Mouse (Mus musculus): ENCODE results near the gene Smco4. TPM values are rescaled to one million over a fixed set of nuclear protein-coding genes. Genes with fewer than 3 reads are reported as not detected.
A peak's percentile ranks its signal among the peaks of the same experiment; 100 is the strongest.

Smco4 gene
- polyA plus RNA-seq (2015; fragmentation: Nextera tagmentation; extraction: Ambion mirVana), result 0.54 and 0.81 TPM in 2 replicates

GRCm38 (mm10) chr9:15493235-15493924, at the start of gene Smco4:
Smco4 (plus strand) TSS chr9:15493432.
- Histone ChIP-seq H3K4me2 (ENCODE audit: low read length) (peak within 1 kb of the TSS; percentile 71), H3K9ac (ENCODE audit: low read depth, low read length) (peak within 1 kb of the TSS; percentile 83), H3K36me3 (ENCODE audit: control insufficient read depth, insufficient read depth, low read length) (no peaks in the 10 kb centered on the region), H3K4me1 (ENCODE audit: control insufficient read depth, insufficient read depth, low read length) (peaks cover 13% of the 10 kb centered on the region), H3K9me3 (replicated peaks; ENCODE audit: control insufficient read depth, low read length, poor library complexity, severe bottlenecking) (no peaks in the 10 kb centered on the region), H3K27ac (ENCODE audit: low read length) (peak within 1 kb of the TSS; percentile 40), H3K27me3 (ENCODE audit: control insufficient read depth, insufficient read depth, low read depth, low read length) (no peaks in the 10 kb centered on the region; the same call in 1 of the 2 replicates), H3K4me3 (ENCODE audit: low read depth, low read length) (peak within 1 kb of the TSS; percentile 89)
- under 1% methylated on average over 52 of the region's 101 CpGs for WGBS
- ATAC-seq, result peak; percentile 92

- WGBS, result 83% methylated on average over 2 of the region's 2 CpGs
- H3K4me3 ChIP-seq (ENCODE audit: low read depth, low read length), result no peak overlapping the region
- no peak overlapping the region for H3K4me2 ChIP-seq (ENCODE audit: low read length)
- no peaks in the 10 kb centered on the region for H3K9me3 ChIP-seq (replicated peaks; ENCODE audit: control insufficient read depth, low read length, poor library complexity, severe bottlenecking)
- H3K4me1 ChIP-seq (ENCODE audit: control insufficient read depth, insufficient read depth, low read length), result peaks cover 2% of the 10 kb centered on the region; the same call in 1 of the 2 replicates
- H3K36me3 ChIP-seq (ENCODE audit: control insufficient read depth, insufficient read depth, low read length), result no peaks in the 10 kb centered on the region
- no peak overlapping the region for H3K27ac ChIP-seq (ENCODE audit: low read length)
- H3K9ac ChIP-seq (ENCODE audit: low read depth, low read length), result no peak overlapping the region
- H3K27me3 ChIP-seq (ENCODE audit: control insufficient read depth, insufficient read depth, low read depth, low read length), result no peaks in the 10 kb centered on the region
- no peak for ATAC-seq
Observed at GRCm38 (mm10) chr9:15447397-15447796, 45.8 kb upstream of the Smco4 start.

GRCm38 (mm10) chr9:15450921-15451320, 42.3 kb upstream of the Smco4 start:
- Histone ChIP-seq H3K4me2 (ENCODE audit: low read length) (no peak overlapping the region), H3K9me3 (replicated peaks; ENCODE audit: control insufficient read depth, low read length, poor library complexity, severe bottlenecking) (no peaks in the 10 kb centered on the region), H3K4me1 (ENCODE audit: control insufficient read depth, insufficient read depth, low read length) (peaks cover 2% of the 10 kb centered on the region; the same call in 1 of the 2 replicates), H3K36me3 (ENCODE audit: control insufficient read depth, insufficient read depth, low read length) (no peaks in the 10 kb centered on the region), H3K27ac (ENCODE audit: low read length) (no peak overlapping the region), H3K4me3 (ENCODE audit: low read depth, low read length) (no peak overlapping the region), H3K9ac (ENCODE audit: low read depth, low read length) (no peak overlapping the region), H3K27me3 (ENCODE audit: control insufficient read depth, insufficient read depth, low read depth, low read length) (no peaks in the 10 kb centered on the region)
- peak; percentile 77 for ATAC-seq
- WGBS, result 31% methylated on average over 5 of the region's 5 CpGs

- no peak for ATAC-seq
- Histone ChIP-seq H3K27me3 (ENCODE audit: control insufficient read depth, insufficient read depth, low read depth, low read length) (no peaks in the 10 kb centered on the region), H3K36me3 (ENCODE audit: control insufficient read depth, insufficient read depth, low read length) (no peaks in the 10 kb centered on the region), H3K4me2 (ENCODE audit: low read length) (no peak overlapping the region), H3K9ac (ENCODE audit: low read depth, low read length) (no peak overlapping the region), H3K4me1 (ENCODE audit: control insufficient read depth, insufficient read depth, low read length) (no peaks in the 10 kb centered on the region), H3K9me3 (replicated peaks; ENCODE audit: control insufficient read depth, low read length, poor library complexity, severe bottlenecking) (no peaks in the 10 kb centered on the region), H3K4me3 (ENCODE audit: low read depth, low read length) (no peak overlapping the region), H3K27ac (ENCODE audit: low read length) (no peak overlapping the region)
- 60% methylated on average over 4 of the region's 4 CpGs for WGBS
Observed at GRCm38 (mm10) chr9:15472256-15472655, 21.0 kb upstream of the Smco4 start.

GRCm38 (mm10) chr9:15473206-15473605, 20.0 kb upstream of the Smco4 start:
- H3K4me2 ChIP-seq (ENCODE audit: low read length), result no peak overlapping the region
- no peak overlapping the region for H3K4me3 ChIP-seq (ENCODE audit: low read depth, low read length)
- H3K36me3 ChIP-seq (ENCODE audit: control insufficient read depth, insufficient read depth, low read length), result no peaks in the 10 kb centered on the region
- WGBS, result 100% methylated on average over 1 of the region's 1 CpGs
- no peaks in the 10 kb centered on the region for H3K9me3 ChIP-seq (replicated peaks; ENCODE audit: control insufficient read depth, low read length, poor library complexity, severe bottlenecking)
- H3K9ac ChIP-seq (ENCODE audit: low read depth, low read length), result no peak overlapping the region
- H3K4me1 ChIP-seq (ENCODE audit: control insufficient read depth, insufficient read depth, low read length), result no peaks in the 10 kb centered on the region
- H3K27ac ChIP-seq (ENCODE audit: low read length), result no peak overlapping the region
- no peak for ATAC-seq
- no peaks in the 10 kb centered on the region for H3K27me3 ChIP-seq (ENCODE audit: control insufficient read depth, insufficient read depth, low read depth, low read length)

GRCm38 (mm10) chr9:15477556-15477955, 15.7 kb upstream of the Smco4 start:
- no peak overlapping the region for H3K4me3 ChIP-seq (ENCODE audit: low read depth, low read length)

GRCm38 (mm10) chr9:15487682-15488424, 5.4 kb upstream of the Smco4 start:
- ATAC-seq, result no peak
- 68% methylated on average over 2 of the region's 2 CpGs for WGBS
- no peak overlapping the region for H3K27ac ChIP-seq (ENCODE audit: low read length)

More at GRCm38 (mm10) chr9:15477556-15477955, 15.7 kb upstream of the Smco4 start:
- WGBS, result 89% methylated on average over 10 of the region's 10 CpGs
- no peak for ATAC-seq
- H3K4me2 ChIP-seq (ENCODE audit: low read length), result no peak overlapping the region
- no peaks in the 10 kb centered on the region for H3K27me3 ChIP-seq (ENCODE audit: control insufficient read depth, insufficient read depth, low read depth, low read length)
- no peaks in the 10 kb centered on the region for H3K9me3 ChIP-seq (replicated peaks; ENCODE audit: control insufficient read depth, low read length, poor library complexity, severe bottlenecking)
- no peak overlapping the region for H3K9ac ChIP-seq (ENCODE audit: low read depth, low read length)
- H3K36me3 ChIP-seq (ENCODE audit: control insufficient read depth, insufficient read depth, low read length), result no peaks in the 10 kb centered on the region
- no peak overlapping the region for H3K27ac ChIP-seq (ENCODE audit: low read length)
- no peaks in the 10 kb centered on the region for H3K4me1 ChIP-seq (ENCODE audit: control insufficient read depth, insufficient read depth, low read length)

GRCm38 (mm10) chr9:15489293-15489692, 3.9 kb upstream of the Smco4 start:
- Histone ChIP-seq H3K4me3 (ENCODE audit: low read depth, low read length) (no peak overlapping the region), H3K27ac (ENCODE audit: low read length) (no peak overlapping the region), H3K4me2 (ENCODE audit: low read length) (no peak overlapping the region), H3K9ac (ENCODE audit: low read depth, low read length) (no peak overlapping the region), H3K4me1 (ENCODE audit: control insufficient read depth, insufficient read depth, low read length) (peaks cover 7% of the 10 kb centered on the region), H3K9me3 (replicated peaks; ENCODE audit: control insufficient read depth, low read length, poor library complexity, severe bottlenecking) (no peaks in the 10 kb centered on the region), H3K36me3 (ENCODE audit: control insufficient read depth, insufficient read depth, low read length) (no peaks in the 10 kb centered on the region), H3K27me3 (ENCODE audit: control insufficient read depth, insufficient read depth, low read depth, low read length) (no peaks in the 10 kb centered on the region; the same call in 1 of the 2 replicates)
- ATAC-seq, result no peak

More at GRCm38 (mm10) chr9:15487682-15488424, 5.4 kb upstream of the Smco4 start:
- Histone ChIP-seq H3K4me1 (ENCODE audit: control insufficient read depth, insufficient read depth, low read length) (peaks cover under 1% of the 10 kb centered on the region; the same call in 1 of the 2 replicates), H3K36me3 (ENCODE audit: control insufficient read depth, insufficient read depth, low read length) (no peaks in the 10 kb centered on the region), H3K9me3 (replicated peaks; ENCODE audit: control insufficient read depth, low read length, poor library complexity, severe bottlenecking) (no peaks in the 10 kb centered on the region), H3K9ac (ENCODE audit: low read depth, low read length) (no peak overlapping the region), H3K4me3 (ENCODE audit: low read depth, low read length) (no peak overlapping the region), H3K4me2 (ENCODE audit: low read length) (no peak overlapping the region), H3K27me3 (ENCODE audit: control insufficient read depth, insufficient read depth, low read depth, low read length) (no peaks in the 10 kb centered on the region; the same call in 1 of the 2 replicates)

Data from midbrain, embryonic 16.5 days (tissue).